Mouse (Mus musculus) lung, adult 18-20 months (tissue): ENCODE measurements around the gene C2cd4a.

ENCODE experiments used
- DNase-seq, 2 experiments: peaks; one replicate each; pipeline ENCODE4 v3.0.0; 2022; ENCODE audit warnings: mixed read lengths in 2 of 2

Gene C2cd4a

GRCm38 (mm10) chr9:67831359-67832045 is 628 bp downstream of the C2cd4a start:
- DNase-seq: no peak

GRCm38 (mm10) chr9:67830411-67831358 is 1.4 kb downstream of the C2cd4a start:
- no peak for DNase-seq

GRCm38 (mm10) chr9:67828182-67828581 is 3.9 kb downstream of the C2cd4a start:
- DNase-seq: peak; percentile 55 to 63

- DNase-seq: no peak
Observed at GRCm38 (mm10) chr9:67825527-67825926, 6.6 kb downstream of the C2cd4a start.

- DNase-seq: no peak
Observed at GRCm38 (mm10) chr9:67823131-67823530, 9.0 kb downstream of the C2cd4a start.

- no peak for DNase-seq
Observed at GRCm38 (mm10) chr9:67818668-67818950, 13.5 kb downstream of the C2cd4a start.

- DNase-seq: no peak
Observed at GRCm38 (mm10) chr9:67817898-67818667, 14.0 kb downstream of the C2cd4a start.

- no peak for DNase-seq
Observed at GRCm38 (mm10) chr9:67816172-67816928, 15.8 kb downstream of the C2cd4a start.

GRCm38 (mm10) chr9:67813665-67814337 is 18.3 kb downstream of the C2cd4a start:
- peak; percentile 84 to 90 for DNase-seq

- DNase-seq: no peak
Observed at GRCm38 (mm10) chr9:67813171-67813570, 19.0 kb downstream of the C2cd4a start.

- no peak for DNase-seq
Observed at GRCm38 (mm10) chr9:67811116-67811515, 21.0 kb downstream of the C2cd4a start.

- no peak for DNase-seq
Observed at GRCm38 (mm10) chr9:67810527-67810926, 21.6 kb downstream of the C2cd4a start.

GRCm38 (mm10) chr9:67807000-67807399 is 25.1 kb downstream of the C2cd4a start:
- no peak for DNase-seq

- DNase-seq: peak; percentile 48 to 62
Observed at GRCm38 (mm10) chr9:67802241-67802640, 29.9 kb downstream of the C2cd4a start.

GRCm38 (mm10) chr9:67799078-67799819 is 32.9 kb downstream of the C2cd4a start:
- no peak for DNase-seq

GRCm38 (mm10) chr9:67795205-67795675 is 36.9 kb downstream of the C2cd4a start:
- DNase-seq: no peak

GRCm38 (mm10) chr9:67794668-67795067 is 37.5 kb downstream of the C2cd4a start:
- DNase-seq: no peak

GRCm38 (mm10) chr9:67794216-67794615 is 37.9 kb downstream of the C2cd4a start:
- no peak for DNase-seq

GRCm38 (mm10) chr9:67793501-67793900 is 38.6 kb downstream of the C2cd4a start:
- DNase-seq: no peak

- DNase-seq: no peak
Observed at GRCm38 (mm10) chr9:67792405-67792804, 39.7 kb downstream of the C2cd4a start.

- DNase-seq: no peak
Observed at GRCm38 (mm10) chr9:67787671-67788070, 44.5 kb downstream of the C2cd4a start.
